Mouse (Mus musculus) Patski (cell line): ENCODE data around the gene Phf7. TPM values are rescaled to one million over a fixed set of nuclear protein-coding genes. Genes with fewer than 3 reads are reported as not detected.
A peak's percentile ranks its signal among the peaks of the same experiment; 100 is the strongest.

Source experiments
- ATAC-seq: fragments of 100-300 bp; one replicate; pipeline ENCODE4 v1.8.0; 2021
- CTCF ChIA-PET: fragments of 350-600 bp; sonication (Branson Sonifier 250); formaldehyde crosslinking; loops from one replicate; lab custom pipeline; 2022; ENCODE audit warnings: inconsistent platforms; lab: Charles Lee
- POLR2A ChIA-PET: fragments of 350-600 bp; sonication (Branson Sonifier 250); formaldehyde crosslinking; loops from one replicate; lab custom pipeline; 2022; ENCODE audit warnings: antibody characterized with exemption, inconsistent platforms; lab: Charles Lee
- DNase-seq: peaks from one replicate; pipeline ENCODE4 v3.0.0-alpha.2; 2011; ENCODE audit warnings: low read depth, low spot score
- H3K27me3 ChIP-seq: fragments of 371-371 bp; one replicate; pipeline ENCODE4 v1.5.1; 2021
- CTCF ChIP-seq: fragments of 100-300 bp; IDR thresholded peaks from one replicate; pipeline ENCODE4 v1.5.1; 2021
- in situ Hi-C: fragments of 300-500 bp; cut with MboI; formaldehyde crosslinking; loops from 3 replicates; pipeline ENCODE4 v1.11.1; 2018; ENCODE audit warnings: low pct_unique_long_range_greater_than_20kb, mixed read lengths
- polyA plus RNA-seq: library from polyadenylated mRNA; unstranded; gene quantifications from one replicate; pipeline ENCODE4 v1.2.3, GENCODE M21; 2021

Phf7 gene
- polyA plus RNA-seq, 1 experiment from 2014 or later: 10.7 TPM

DNA sequence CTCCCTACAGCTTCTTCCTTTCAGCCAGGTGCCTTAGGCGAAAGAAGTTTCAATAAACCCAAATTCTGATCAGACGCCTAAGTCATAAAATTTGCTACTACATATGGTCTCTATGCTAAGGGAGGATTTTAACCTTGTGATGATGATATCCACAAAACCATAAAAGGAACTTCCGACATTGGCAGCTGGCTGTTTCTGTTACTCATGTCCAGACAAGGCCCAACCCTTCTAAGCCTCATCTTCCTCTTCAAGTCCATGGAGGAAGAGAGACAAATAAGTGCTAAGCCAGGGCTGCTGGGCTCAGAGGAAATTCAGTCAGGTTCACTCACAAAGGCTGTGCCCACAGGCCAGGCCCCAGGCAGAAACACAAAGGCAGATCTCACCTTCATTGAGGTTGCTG lies 61.8 kb downstream of the Phf7 start:
- TF ChIP-seq CTCF: no peak
- ATAC-seq (no peak), DNase-seq (no peak)
- H3K27me3 ChIP-seq: no peaks in the 10 kb centered on the region
- ChIA-PET CTCF (interaction anchor here (1.1 to 2.4 kb wide), 2 partner anchors 9 to 60 kb away, joined by 3 to 7 read pairs; partner anchors contain the start of gene Smim4), POLR2A (interaction anchor here (1.2 kb wide), 1 partner anchor 61 kb away, joined by 3 read pairs; the partner anchor contains the start of gene Smim4)
- in situ Hi-C loops: loop anchor here (5.0 kb wide), 1 partner anchor 57 kb away; the partner anchor contains the start of gene Nt5dc2

DNA sequence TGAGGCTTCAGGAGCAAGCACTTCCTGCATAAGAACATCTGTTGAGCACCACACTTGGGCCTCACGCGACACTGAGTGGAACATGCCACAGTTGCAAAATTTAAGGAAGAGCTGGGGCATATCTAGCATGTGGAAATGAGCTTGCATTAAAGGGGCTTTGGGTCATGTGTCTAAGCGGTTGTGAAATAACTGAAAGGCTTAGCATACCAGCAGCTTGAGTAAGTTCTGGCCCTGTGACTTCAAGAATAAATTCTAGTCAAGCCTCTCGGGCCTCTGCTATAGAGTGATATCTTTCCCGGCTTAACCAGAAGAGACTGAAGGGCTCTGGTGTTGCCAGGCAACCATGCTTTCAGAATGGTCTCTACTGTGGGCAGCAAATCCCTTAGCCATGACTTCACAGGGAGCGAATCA lies 62.3 kb downstream of the Phf7 start:
- ChIA-PET POLR2A (no interaction called here), CTCF (interaction anchor here (1.1 to 2.4 kb wide), 3 partner anchors 10 to 60 kb away, joined by 3 to 7 read pairs (median 4); partner anchors contain the start of gene Smim4)
- DNase-seq: peak; percentile 83
- in situ Hi-C loops: loop anchor here (5.0 kb wide), 1 partner anchor 56 kb away; the partner anchor contains the start of gene Nt5dc2
- no peaks in the 10 kb centered on the region for H3K27me3 ChIP-seq
- TF ChIP-seq CTCF: no peak
- peak; percentile 91 for ATAC-seq

Other genes with a start within 250 kb of the Phf7 start
- 75.6 TPM for gene Glt8d1, start 249.9 kb downstream of the Phf7 start, polyA plus RNA-seq
- gene Spcs1, start 249.6 kb downstream of the Phf7 start, polyA plus RNA-seq: 281 TPM
- 46.9 TPM for gene Pbrm1, start 232.2 kb downstream of the Phf7 start, polyA plus RNA-seq
- gene Gnl3, start 232.2 kb downstream of the Phf7 start, polyA plus RNA-seq: 96.2 TPM
- gene Smim4, start 122.4 kb downstream of the Phf7 start, polyA plus RNA-seq: 75.7 TPM
- 268 TPM for gene Nt5dc2, start 120.3 kb downstream of the Phf7 start, polyA plus RNA-seq
- gene Stab1, start 82.7 kb downstream of the Phf7 start, polyA plus RNA-seq: 0.74 TPM
- 8.1 TPM for gene Tnnc1, start 43.0 kb downstream of the Phf7 start, polyA plus RNA-seq
- gene Nisch, start 34.4 kb downstream of the Phf7 start, polyA plus RNA-seq: 564 TPM
- 3.0 TPM for gene Sema3g, start 33.5 kb downstream of the Phf7 start, polyA plus RNA-seq
- gene Bap1, start 133 bp upstream of the Phf7 start, polyA plus RNA-seq: 66.1 TPM
- gene Dnah1, start 72.6 kb upstream of the Phf7 start, polyA plus RNA-seq: 0.10 TPM
- 50.4 TPM for gene Capn7, start 85.3 kb upstream of the Phf7 start, polyA plus RNA-seq
- 11.3 TPM for gene Sh3bp5, start 184.8 kb upstream of the Phf7 start, polyA plus RNA-seq
- gene Eaf1, start 243.1 kb upstream of the Phf7 start, polyA plus RNA-seq: 45.2 TPM
- gene Mettl6, start 243.7 kb upstream of the Phf7 start, polyA plus RNA-seq: 28.8 TPM